Mouse (Mus musculus): ENCODE results near the gene Mrpl52. TPM values are rescaled to one million over a fixed set of nuclear protein-coding genes. Genes with fewer than 3 reads are reported as not detected.

The Mrpl52 gene
- polyA plus RNA-seq, 1 experiment from 2014 or later: 286 TPM

GRCm38 (mm10) chr14:54427696-54428095 lies 987 bp downstream of the Mrpl52 start:
- 88% methylated on average over 7 of the region's 7 CpGs for WGBS
- Histone ChIP-seq H3K9me3 (0 out of 2 replicates have a peak, but pooled peaks cover 3% of the 10 kb centered on the region), H3K4me3 (peak overlapping the region; percentile 88), H3K27me3 (no peaks in the 10 kb centered on the region), H3K4me1 (peaks cover 19% of the 10 kb centered on the region), H3K27ac (no peak overlapping the region), H3K9ac (no peak overlapping the region), H3K36me3 (peaks cover 9% of the 10 kb centered on the region), H3K4me2 (peak overlapping the region; percentile 62)
- no peak for ATAC-seq (ENCODE audit: insufficient number of reproducible peaks, insufficient read depth, low FRiP score, low TSS enrichment, low read depth)

DNA sequence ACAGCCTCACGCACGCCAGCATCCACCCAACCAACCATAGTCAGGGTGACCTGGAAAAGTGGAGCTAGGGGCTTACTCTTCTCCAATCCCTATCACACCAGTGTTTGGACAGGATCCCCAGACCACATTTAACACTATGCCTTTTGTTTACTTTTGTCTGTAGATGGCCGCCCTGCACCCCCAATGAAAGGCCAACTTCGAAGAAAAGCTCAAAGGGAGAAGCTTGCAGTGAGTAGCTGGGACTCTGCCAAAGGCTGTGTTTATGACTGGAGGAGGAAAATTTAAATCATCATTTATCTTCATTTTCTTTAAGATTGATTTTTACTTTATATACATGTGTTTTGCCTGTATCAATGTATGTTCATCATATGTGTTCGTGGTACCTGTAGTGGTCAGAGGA lies 1.7 kb downstream of the Mrpl52 start:
- ATAC-seq (ENCODE audit: insufficient number of reproducible peaks, insufficient read depth, low FRiP score, low TSS enrichment, low read depth): no peak
- Histone ChIP-seq H3K36me3 (peaks cover 9% of the 10 kb centered on the region), H3K4me1 (peaks cover 24% of the 10 kb centered on the region), H3K4me2 (no peak overlapping the region), H3K9ac (no peak overlapping the region), H3K9me3 (0 out of 2 replicates have a peak, but pooled peaks cover under 1% of the 10 kb centered on the region), H3K4me3 (no peak overlapping the region), H3K27ac (no peak overlapping the region), H3K27me3 (no peaks in the 10 kb centered on the region)
- 92% methylated on average over 5 of the region's 5 CpGs for WGBS

DNA sequence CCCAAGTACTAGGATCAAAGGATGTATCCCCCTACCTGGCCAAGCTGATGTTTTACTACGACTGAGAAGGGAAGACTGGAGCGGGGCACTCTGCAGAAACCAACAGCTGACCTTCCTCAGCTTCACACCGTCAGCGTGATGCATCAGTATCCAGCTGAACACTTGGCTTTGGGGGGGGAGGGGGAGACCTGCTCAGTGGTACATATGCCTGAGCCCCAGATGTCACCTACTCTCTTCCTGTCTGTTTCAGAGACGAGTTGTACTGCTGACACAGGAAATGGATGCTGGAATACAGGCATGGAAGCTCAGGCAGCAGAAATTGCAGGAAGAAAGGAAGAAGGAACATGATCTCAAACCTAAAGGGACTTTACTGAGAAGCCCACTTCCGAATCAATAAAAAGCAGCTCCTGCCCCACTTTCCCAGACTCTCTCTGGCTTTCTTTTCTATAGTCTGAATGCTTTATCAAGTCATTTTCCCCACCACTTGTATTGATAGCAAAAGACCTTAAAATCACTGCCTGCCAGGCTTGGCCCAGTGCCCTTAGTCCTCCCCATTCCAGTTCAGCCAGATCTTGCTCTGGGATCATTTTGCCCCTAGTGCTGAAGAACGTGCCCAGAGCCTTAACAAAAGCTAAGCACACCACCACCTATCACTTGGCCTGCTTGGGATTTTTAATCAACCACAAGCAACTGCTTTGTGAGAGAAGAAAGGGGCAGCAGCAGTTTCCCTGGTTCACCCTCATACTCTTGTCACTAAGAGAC lies 2.8 kb downstream of the Mrpl52 start:
- peak overlapping the region; percentile 89; the same call in 1 of the 2 replicates for H3K4me3 ChIP-seq
- 62% methylated on average over 7 of the region's 7 CpGs for WGBS
- no peak for ATAC-seq (ENCODE audit: insufficient number of reproducible peaks, insufficient read depth, low FRiP score, low TSS enrichment, low read depth)

DNA sequence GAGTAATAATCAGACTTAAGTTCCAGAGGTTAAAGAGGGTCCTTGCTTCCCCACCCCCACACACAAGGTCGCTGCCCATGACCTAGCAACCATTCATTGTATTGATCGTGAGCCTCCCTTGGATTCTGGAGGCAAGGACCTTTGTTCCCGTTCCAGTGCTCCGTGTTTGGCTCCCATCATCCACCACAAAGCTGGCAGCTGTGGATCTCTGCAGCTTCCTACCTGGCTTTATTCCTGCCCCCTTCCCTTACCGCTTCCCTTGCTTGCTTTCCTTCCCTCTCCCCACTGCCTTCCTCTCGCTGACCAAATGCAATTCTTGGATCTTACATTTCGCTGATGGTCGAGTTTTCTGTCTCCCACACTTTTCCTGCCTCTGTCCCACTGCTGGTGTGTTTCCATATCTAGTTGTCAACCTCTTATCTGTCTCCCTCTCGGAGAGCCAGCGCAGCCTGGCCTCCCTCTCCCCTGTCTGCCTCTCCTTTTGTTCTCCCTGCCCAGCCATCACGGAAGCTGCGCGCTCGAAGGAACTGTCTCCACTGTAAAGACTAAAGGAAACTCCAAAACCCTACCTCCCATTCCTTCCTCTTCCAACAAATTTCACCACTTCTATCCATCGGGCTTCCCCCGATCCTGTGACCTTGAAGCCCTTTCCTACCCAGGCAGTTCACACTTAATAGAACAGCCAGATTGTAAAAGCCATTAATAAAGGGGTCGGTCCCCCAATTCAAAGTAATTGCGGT lies 3.9 kb downstream of the Mrpl52 start:
- H3K27me3 ChIP-seq: no peaks in the 10 kb centered on the region
- H3K4me2 ChIP-seq: peak overlapping the region; percentile 92
- peaks cover 15% of the 10 kb centered on the region for H3K36me3 ChIP-seq
- peaks cover 44% of the 10 kb centered on the region for H3K4me1 ChIP-seq
- WGBS: 6% methylated on average over 18 of the region's 18 CpGs
- peak overlapping the region; percentile 89 for H3K4me3 ChIP-seq
- H3K27ac ChIP-seq: peak overlapping the region; percentile 100
- no peaks in the 10 kb centered on the region for H3K9me3 ChIP-seq
- peak overlapping the region; percentile 100 for H3K9ac ChIP-seq
- no peak for ATAC-seq (ENCODE audit: insufficient number of reproducible peaks, insufficient read depth, low FRiP score, low TSS enrichment, low read depth)

More for the DNA sequence above, 2.8 kb downstream of the Mrpl52 start:
- Histone ChIP-seq H3K4me1 (peaks cover 35% of the 10 kb centered on the region), H3K27me3 (no peaks in the 10 kb centered on the region), H3K9me3 (no peaks in the 10 kb centered on the region), H3K9ac (peak overlapping the region; percentile 100), H3K36me3 (peaks cover 9% of the 10 kb centered on the region), H3K4me2 (peak overlapping the region; percentile 92), H3K27ac (peak overlapping the region; percentile 100)

GRCm38 (mm10) chr14:54431334-54432077 lies 4.8 kb downstream of the Mrpl52 start, which contains the start of gene Mmp14:
Gene Mmp14 (plus strand): TSS chr14:54431612.
- Histone ChIP-seq H3K27me3 (no peaks in the 10 kb centered on the region), H3K4me2 (peak within 1 kb of the TSS; percentile 92), H3K9ac (peak within 1 kb of the TSS; percentile 100), H3K36me3 (peaks cover 24% of the 10 kb centered on the region), H3K9me3 (no peaks in the 10 kb centered on the region), H3K4me3 (peak within 1 kb of the TSS; percentile 89), H3K27ac (peak within 1 kb of the TSS; percentile 100), H3K4me1 (peaks cover 44% of the 10 kb centered on the region)
- under 1% methylated on average over 45 of the region's 49 CpGs for WGBS
- peak; percentile 62; the same call in 1 of the 2 replicates for ATAC-seq (ENCODE audit: insufficient number of reproducible peaks, insufficient read depth, low FRiP score, low TSS enrichment, low read depth)

DNA sequence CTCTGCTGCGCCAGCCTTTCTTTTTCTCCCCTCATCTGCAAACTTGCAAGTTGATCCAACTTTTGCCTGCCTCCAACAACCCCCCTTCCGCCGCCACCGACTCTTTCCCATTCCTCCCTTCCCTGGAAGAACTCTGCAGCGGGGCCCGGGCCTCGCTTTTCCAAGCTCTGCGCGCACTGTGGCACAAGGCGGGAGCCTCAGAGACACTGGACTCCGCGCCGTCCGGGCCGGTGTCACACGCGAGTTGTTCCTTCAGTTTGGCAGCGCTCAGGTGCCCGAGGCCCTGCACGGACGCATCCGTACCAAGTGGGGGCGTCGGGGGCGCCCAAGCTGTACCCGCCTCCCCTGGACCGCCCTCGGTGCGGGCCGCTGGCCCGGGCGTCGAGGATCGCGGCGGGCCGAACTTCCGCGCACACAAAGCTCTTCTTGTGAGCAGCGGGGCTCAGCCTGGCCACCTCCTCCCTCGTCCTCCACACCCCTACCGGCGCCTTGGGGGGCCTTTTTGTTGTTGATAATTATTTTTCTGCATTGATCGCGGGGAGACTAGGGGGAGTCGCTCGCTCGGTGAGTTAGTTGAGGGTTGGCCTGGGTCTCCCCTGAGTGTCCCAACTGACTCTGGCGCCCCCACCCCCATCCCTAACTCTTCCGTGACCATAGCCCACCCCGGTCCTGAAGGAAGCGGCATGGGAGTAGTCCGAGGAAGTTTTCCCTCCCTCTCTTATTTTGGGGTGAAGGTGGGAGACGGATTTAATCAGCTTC lies 5.5 kb downstream of the Mrpl52 start:
- WGBS: 2% methylated on average over 54 of the region's 54 CpGs
- Histone ChIP-seq H3K36me3 (peaks cover 32% of the 10 kb centered on the region), H3K4me3 (peak overlapping the region; percentile 89), H3K27me3 (no peaks in the 10 kb centered on the region), H3K9me3 (no peaks in the 10 kb centered on the region), H3K27ac (peak overlapping the region; percentile 100), H3K4me2 (peak overlapping the region; percentile 92), H3K4me1 (peaks cover 44% of the 10 kb centered on the region), H3K9ac (peak overlapping the region; percentile 100)
- ATAC-seq (ENCODE audit: insufficient number of reproducible peaks, insufficient read depth, low FRiP score, low TSS enrichment, low read depth): peak; percentile 39

DNA sequence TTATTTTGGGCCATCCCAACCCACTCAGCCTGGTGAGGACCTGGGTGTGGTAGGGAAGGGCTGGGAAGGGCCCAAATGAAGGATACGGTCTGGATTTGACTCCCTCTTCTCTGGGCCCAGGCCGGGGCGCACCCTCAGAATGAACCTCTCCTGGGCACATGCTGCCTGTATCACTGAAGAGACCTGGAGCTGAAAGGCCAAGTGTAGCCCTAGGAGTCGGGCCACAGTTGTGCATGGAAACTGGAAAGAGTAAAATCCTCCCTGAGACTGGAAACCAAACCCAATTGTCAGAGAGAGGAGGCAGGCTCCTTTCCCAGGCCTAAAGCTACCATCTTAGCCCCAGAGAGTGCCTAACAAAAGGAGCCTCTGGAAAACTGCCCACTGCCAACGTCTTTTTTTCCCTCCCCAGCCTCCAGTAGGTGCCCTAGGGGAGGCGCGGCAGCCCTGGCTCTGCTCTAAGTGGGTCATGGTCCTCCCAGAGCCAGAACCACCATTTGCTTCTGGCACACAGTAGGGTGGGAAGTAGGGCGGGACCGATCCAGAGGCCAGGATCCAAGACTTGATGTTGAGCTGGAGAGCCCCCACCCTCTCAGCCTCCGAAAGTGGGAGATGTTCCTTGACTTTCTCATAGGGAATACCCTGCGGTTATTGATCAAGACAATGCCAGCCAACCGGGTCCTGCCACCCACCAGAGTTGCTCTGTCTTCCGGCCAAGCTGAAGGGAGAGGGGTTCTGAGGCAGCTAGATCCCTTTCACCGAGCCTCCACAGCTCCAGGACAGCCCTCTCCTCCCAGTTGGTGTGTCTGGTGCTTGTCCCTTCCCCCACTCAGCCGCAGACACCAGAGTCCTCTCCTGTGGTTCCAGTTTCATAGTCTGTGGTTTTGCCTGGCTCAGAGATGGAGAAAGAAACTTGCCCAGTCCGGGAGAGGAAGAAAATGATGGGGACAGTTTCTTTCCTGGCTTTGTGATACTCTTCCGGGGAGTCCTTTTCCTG lies 6.4 kb downstream of the Mrpl52 start:
- peaks cover 44% of the 10 kb centered on the region for H3K4me1 ChIP-seq
- peak overlapping the region; percentile 100 for H3K27ac ChIP-seq
- no peak for ATAC-seq (ENCODE audit: insufficient number of reproducible peaks, insufficient read depth, low FRiP score, low TSS enrichment, low read depth)
- 17% methylated on average over 17 of the region's 17 CpGs for WGBS
- H3K36me3 ChIP-seq: peaks cover 38% of the 10 kb centered on the region
- peak overlapping the region; percentile 100 for H3K9ac ChIP-seq
- H3K27me3 ChIP-seq: no peaks in the 10 kb centered on the region
- H3K4me3 ChIP-seq: peak overlapping the region; percentile 89
- H3K4me2 ChIP-seq: peak overlapping the region; percentile 92
- no peaks in the 10 kb centered on the region for H3K9me3 ChIP-seq

GRCm38 (mm10) chr14:54433941-54434531 lies 7.3 kb downstream of the Mrpl52 start:
- Histone ChIP-seq H3K27ac (peak overlapping the region; percentile 100), H3K9ac (peak overlapping the region; percentile 100), H3K36me3 (peaks cover 47% of the 10 kb centered on the region), H3K9me3 (no peaks in the 10 kb centered on the region), H3K27me3 (no peaks in the 10 kb centered on the region), H3K4me3 (peak overlapping the region; percentile 89), H3K4me1 (peaks cover 44% of the 10 kb centered on the region), H3K4me2 (peak overlapping the region; percentile 92)
- ATAC-seq (ENCODE audit: insufficient number of reproducible peaks, insufficient read depth, low FRiP score, low TSS enrichment, low read depth): no peak
- WGBS: 52% methylated on average over 12 of the region's 12 CpGs

- no peaks in the 10 kb centered on the region for H3K9me3 ChIP-seq
- no peak overlapping the region for H3K4me3 ChIP-seq
- no peak for ATAC-seq (ENCODE audit: insufficient number of reproducible peaks, insufficient read depth, low FRiP score, low TSS enrichment, low read depth)
- H3K4me2 ChIP-seq: no peak overlapping the region
- no peak overlapping the region for H3K9ac ChIP-seq
- peaks cover 51% of the 10 kb centered on the region for H3K36me3 ChIP-seq
- H3K27me3 ChIP-seq: no peaks in the 10 kb centered on the region
- peaks cover 36% of the 10 kb centered on the region for H3K4me1 ChIP-seq
- WGBS: 82% methylated on average over 11 of the region's 11 CpGs
- H3K27ac ChIP-seq: no peak overlapping the region
Measured at GRCm38 (mm10) chr14:54435194-54435918, 8.6 kb downstream of the Mrpl52 start.
